ENCODE assay signal across 17 mouse cellular contexts in genomic region chr3:75353972-75354371, GRCm38 (mm10).
"Had no signal": no experiment of that assay in that cellular context is flagged by ENCODE, and none has a peak within 500 bp of the region (broad histone marks: within the 10 kb centered on the region; RNA-seq: fewer than 3 reads in every experiment).

No protein-coding gene starts in this region.

- H3K4me2 ChIP-seq: lung, embryonic 14.5 days; midbrain, embryonic 12.5 days; neural tube, embryonic 13.5 days; neural tube, embryonic 15.5 days; stomach, embryonic 15.5 days had no signal

- H3K4me1 ChIP-seq: midbrain, embryonic 10.5 days; midbrain, embryonic 12.5 days; neural tube, embryonic 13.5 days; neural tube, embryonic 15.5 days; stomach, embryonic 15.5 days had no signal

- DNase-seq: lung, adult 18-20 months; lung, embryonic 14.5 days; lung, postnatal 10 days; lung, postnatal 4 days; midbrain, embryonic 14.5 days; right cerebral cortex, postnatal 14 days; thymus, adult 2 months; thymus, postnatal 25 days; thymus, postnatal 4 days had no signal

- H3K9ac ChIP-seq: lung, embryonic 14.5 days; midbrain, embryonic 12.5 days; neural tube, embryonic 13.5 days; neural tube, embryonic 15.5 days; stomach, embryonic 15.5 days had no signal

- H3K36me3 ChIP-seq: midbrain, embryonic 10.5 days; midbrain, embryonic 12.5 days; neural tube, embryonic 13.5 days; neural tube, embryonic 15.5 days; stomach, embryonic 15.5 days had no signal

- ATAC-seq: midbrain, embryonic 16.5 days had no signal

- H3K9me3 ChIP-seq: midbrain, embryonic 10.5 days; midbrain, embryonic 12.5 days; neural tube, embryonic 13.5 days; neural tube, embryonic 15.5 days; stomach, embryonic 15.5 days had no signal

- H3K4me3 ChIP-seq: midbrain, embryonic 10.5 days; midbrain, embryonic 12.5 days; myocyte; neural tube, embryonic 13.5 days; neural tube, embryonic 15.5 days; stomach, embryonic 15.5 days had no signal

- H3K27ac ChIP-seq: midbrain, embryonic 10.5 days; midbrain, embryonic 12.5 days; neural tube, embryonic 13.5 days; neural tube, embryonic 15.5 days; stomach, embryonic 15.5 days; stomach, postnatal 0 days had no signal

- H3K27me3 ChIP-seq: midbrain, embryonic 12.5 days; neural tube, embryonic 13.5 days; neural tube, embryonic 15.5 days; stomach, embryonic 15.5 days had no signal
